Mouse (Mus musculus): ENCODE results near the gene Tlx2. TPM values are rescaled to one million over a fixed set of nuclear protein-coding genes. Genes with fewer than 3 reads are reported as not detected.

Tlx2 gene
- polyA plus RNA-seq, 1 experiment from 2014 or later: not detected

- Histone ChIP-seq H3K27me3 (ENCODE audit: control insufficient read depth, insufficient read depth, low read length) (0 out of 2 replicates have a peak, but pooled peaks cover 2% of the 10 kb centered on the region), H3K27ac (replicated peaks; ENCODE audit: low read depth, low read length) (peak within 1 kb of the TSS; percentile 81), H3K4me2 (ENCODE audit: low read depth, severe bottlenecking) (peak within 1 kb of the TSS; percentile 92), H3K4me1 (ENCODE audit: control insufficient read depth, insufficient read depth, low read length) (peaks cover 14% of the 10 kb centered on the region), H3K4me3 (ENCODE audit: low read depth, low read length) (peak within 1 kb of the TSS; percentile 99), H3K9me3 (ENCODE audit: control insufficient read depth, low read length) (no peaks in the 10 kb centered on the region), H3K36me3 (ENCODE audit: control insufficient read depth, insufficient read depth, low read length) (peaks cover 10% of the 10 kb centered on the region; the same call in 1 of the 2 replicates), H3K9ac (ENCODE audit: low read length) (peak within 1 kb of the TSS; percentile 94)
- DNase-seq (ENCODE audit: low spot score): peak; percentile 62
- WGBS: under 1% methylated on average over 50 of the region's 50 CpGs
- peak; percentile 15 for ATAC-seq (ENCODE audit: insufficient number of reproducible peaks, low FRiP score, low TSS enrichment, low read depth)
Measured at GRCm38 (mm10) chr6:83054871-83055431, 15.1 kb downstream of the Tlx2 start, which contains the start of gene Htra2. Gene Htra2, minus strand, starts transcription at chr6:83055273.

GRCm38 (mm10) chr6:83054074-83054851 is 15.8 kb downstream of the Tlx2 start, which contains the start of gene Aup1:
Gene Aup1, plus strand, starts transcription at chr6:83054521.
- ATAC-seq (ENCODE audit: insufficient number of reproducible peaks, low FRiP score, low TSS enrichment, low read depth) (peak; percentile 90), DNase-seq (ENCODE audit: low spot score) (peak; percentile 97)
- Histone ChIP-seq H3K9me3 (ENCODE audit: control insufficient read depth, low read length) (no peaks in the 10 kb centered on the region), H3K36me3 (ENCODE audit: control insufficient read depth, insufficient read depth, low read length) (peaks cover 10% of the 10 kb centered on the region; the same call in 1 of the 2 replicates), H3K27me3 (ENCODE audit: control insufficient read depth, insufficient read depth, low read length) (no peaks in the 10 kb centered on the region), H3K9ac (ENCODE audit: low read length) (peak within 1 kb of the TSS; percentile 94), H3K4me1 (ENCODE audit: control insufficient read depth, insufficient read depth, low read length) (peaks cover 14% of the 10 kb centered on the region), H3K4me3 (ENCODE audit: low read depth, low read length) (peak within 1 kb of the TSS; percentile 99), H3K4me2 (ENCODE audit: low read depth, severe bottlenecking) (peak within 1 kb of the TSS; percentile 92), H3K27ac (replicated peaks; ENCODE audit: low read depth, low read length) (peak within 1 kb of the TSS; percentile 81)
- WGBS: under 1% methylated on average over 64 of the region's 64 CpGs

- peaks cover 10% of the 10 kb centered on the region; the same call in 1 of the 2 replicates for H3K36me3 ChIP-seq (ENCODE audit: control insufficient read depth, insufficient read depth, low read length)
- ATAC-seq (ENCODE audit: insufficient number of reproducible peaks, low FRiP score, low TSS enrichment, low read depth): 0 out of 2 replicates have a peak, but pooled peaks have one; percentile 5
Measured at GRCm38 (mm10) chr6:83053136-83053960, 16.7 kb downstream of the Tlx2 start.

GRCm38 (mm10) chr6:83049367-83049766 is 20.7 kb downstream of the Tlx2 start:
- ATAC-seq (ENCODE audit: insufficient number of reproducible peaks, low FRiP score, low TSS enrichment, low read depth) (no peak), DNase-seq (ENCODE audit: low spot score) (no peak)
- Histone ChIP-seq H3K4me2 (ENCODE audit: low read depth, severe bottlenecking) (no peak overlapping the region), H3K4me1 (ENCODE audit: control insufficient read depth, insufficient read depth, low read length) (0 out of 2 replicates have a peak, but pooled peaks cover 7% of the 10 kb centered on the region), H3K4me3 (ENCODE audit: low read depth, low read length) (no peak overlapping the region), H3K27me3 (ENCODE audit: control insufficient read depth, insufficient read depth, low read length) (no peaks in the 10 kb centered on the region), H3K9ac (ENCODE audit: low read length) (no peak overlapping the region), H3K27ac (replicated peaks; ENCODE audit: low read depth, low read length) (no peak overlapping the region), H3K9me3 (ENCODE audit: control insufficient read depth, low read length) (no peaks in the 10 kb centered on the region), H3K36me3 (ENCODE audit: control insufficient read depth, insufficient read depth, low read length) (peaks cover 5% of the 10 kb centered on the region; the same call in 1 of the 2 replicates)
- WGBS: 64% methylated on average over 10 of the region's 10 CpGs

More at GRCm38 (mm10) chr6:83053136-83053960, 16.7 kb downstream of the Tlx2 start:
- peak overlapping the region; percentile 94 for H3K9ac ChIP-seq (ENCODE audit: low read length)
- H3K4me3 ChIP-seq (ENCODE audit: low read depth, low read length): peak overlapping the region; percentile 99
- H3K4me2 ChIP-seq (ENCODE audit: low read depth, severe bottlenecking): peak overlapping the region; percentile 92
- 2% methylated on average over 26 of the region's 26 CpGs for WGBS
- peaks cover 14% of the 10 kb centered on the region for H3K4me1 ChIP-seq (ENCODE audit: control insufficient read depth, insufficient read depth, low read length)
- no peaks in the 10 kb centered on the region for H3K9me3 ChIP-seq (ENCODE audit: control insufficient read depth, low read length)
- peak; percentile 60 for DNase-seq (ENCODE audit: low spot score)
- H3K27ac ChIP-seq (replicated peaks; ENCODE audit: low read depth, low read length): no peak overlapping the region
- H3K27me3 ChIP-seq (ENCODE audit: control insufficient read depth, insufficient read depth, low read length): no peaks in the 10 kb centered on the region

- 77% methylated on average over 9 of the region's 9 CpGs for WGBS
- ATAC-seq (ENCODE audit: insufficient number of reproducible peaks, low FRiP score, low TSS enrichment, low read depth): no peak
- H3K4me3 ChIP-seq (ENCODE audit: low read depth, low read length): no peak overlapping the region
- no peak for DNase-seq (ENCODE audit: low spot score)
- no peaks in the 10 kb centered on the region for H3K9me3 ChIP-seq (ENCODE audit: control insufficient read depth, low read length)
- no peaks in the 10 kb centered on the region for H3K4me1 ChIP-seq (ENCODE audit: control insufficient read depth, insufficient read depth, low read length)
- H3K4me2 ChIP-seq (ENCODE audit: low read depth, severe bottlenecking): no peak overlapping the region
- H3K27ac ChIP-seq (replicated peaks; ENCODE audit: low read depth, low read length): no peak overlapping the region
- no peaks in the 10 kb centered on the region for H3K27me3 ChIP-seq (ENCODE audit: control insufficient read depth, insufficient read depth, low read length)
- no peaks in the 10 kb centered on the region for H3K36me3 ChIP-seq (ENCODE audit: control insufficient read depth, insufficient read depth, low read length)
- H3K9ac ChIP-seq (ENCODE audit: low read length): no peak overlapping the region
Measured at GRCm38 (mm10) chr6:83044742-83045141, 25.4 kb downstream of the Tlx2 start.

- ATAC-seq (ENCODE audit: insufficient number of reproducible peaks, low FRiP score, low TSS enrichment, low read depth) (no peak), DNase-seq (ENCODE audit: low spot score) (no peak)
- H3K27me3 ChIP-seq (ENCODE audit: control insufficient read depth, insufficient read depth, low read length): no peaks in the 10 kb centered on the region
- H3K4me2 ChIP-seq (ENCODE audit: low read depth, severe bottlenecking): no peak overlapping the region
- no peaks in the 10 kb centered on the region for H3K9me3 ChIP-seq (ENCODE audit: control insufficient read depth, low read length)
- H3K9ac ChIP-seq (ENCODE audit: low read length): no peak overlapping the region
- no peaks in the 10 kb centered on the region for H3K36me3 ChIP-seq (ENCODE audit: control insufficient read depth, insufficient read depth, low read length)
- no peaks in the 10 kb centered on the region for H3K4me1 ChIP-seq (ENCODE audit: control insufficient read depth, insufficient read depth, low read length)
- no peak overlapping the region for H3K27ac ChIP-seq (replicated peaks; ENCODE audit: low read depth, low read length)
- H3K4me3 ChIP-seq (ENCODE audit: low read depth, low read length): no peak overlapping the region
- WGBS: 80% methylated on average over 5 of the region's 5 CpGs
Measured at GRCm38 (mm10) chr6:83043993-83044392, 26.1 kb downstream of the Tlx2 start.

GRCm38 (mm10) chr6:83043561-83043960 is 26.5 kb downstream of the Tlx2 start:
- Histone ChIP-seq H3K4me2 (ENCODE audit: low read depth, severe bottlenecking) (no peak overlapping the region), H3K27me3 (ENCODE audit: control insufficient read depth, insufficient read depth, low read length) (no peaks in the 10 kb centered on the region), H3K4me3 (ENCODE audit: low read depth, low read length) (no peak overlapping the region), H3K27ac (replicated peaks; ENCODE audit: low read depth, low read length) (no peak overlapping the region), H3K9me3 (ENCODE audit: control insufficient read depth, low read length) (no peaks in the 10 kb centered on the region), H3K36me3 (ENCODE audit: control insufficient read depth, insufficient read depth, low read length) (no peaks in the 10 kb centered on the region), H3K4me1 (ENCODE audit: control insufficient read depth, insufficient read depth, low read length) (peaks cover 2% of the 10 kb centered on the region; the same call in 1 of the 2 replicates), H3K9ac (ENCODE audit: low read length) (no peak overlapping the region)
- no peak for ATAC-seq (ENCODE audit: insufficient number of reproducible peaks, low FRiP score, low TSS enrichment, low read depth)
- DNase-seq (ENCODE audit: low spot score): no peak
- WGBS: 72% methylated on average over 6 of the region's 6 CpGs

GRCm38 (mm10) chr6:83040601-83041000 is 29.5 kb downstream of the Tlx2 start:
- Histone ChIP-seq H3K4me2 (ENCODE audit: low read depth, severe bottlenecking) (no peak overlapping the region), H3K27me3 (ENCODE audit: control insufficient read depth, insufficient read depth, low read length) (no peaks in the 10 kb centered on the region), H3K36me3 (ENCODE audit: control insufficient read depth, insufficient read depth, low read length) (no peaks in the 10 kb centered on the region), H3K9ac (ENCODE audit: low read length) (no peak overlapping the region), H3K4me1 (ENCODE audit: control insufficient read depth, insufficient read depth, low read length) (peaks cover 6% of the 10 kb centered on the region; the same call in 1 of the 2 replicates), H3K9me3 (ENCODE audit: control insufficient read depth, low read length) (no peaks in the 10 kb centered on the region), H3K4me3 (ENCODE audit: low read depth, low read length) (no peak overlapping the region), H3K27ac (replicated peaks; ENCODE audit: low read depth, low read length) (no peak overlapping the region)
- DNase-seq (ENCODE audit: low spot score): no peak
- WGBS: 77% methylated on average over 5 of the region's 5 CpGs
- ATAC-seq (ENCODE audit: insufficient number of reproducible peaks, low FRiP score, low TSS enrichment, low read depth): no peak
